Mouse (Mus musculus): ENCODE measurements around the gene Igsf3.

- TF ChIP-seq POLR2A (IDR thresholded peaks at IDR 0.05; ENCODE audit: insufficient read depth, low read depth, low read length) (no peak), EP300 (IDR thresholded peaks at IDR 0.05; ENCODE audit: insufficient read depth, low read depth, low read length) (no peak)
Measured at GRCm38 (mm10) chr3:101393103-101393644, 16.3 kb downstream of the Igsf3 start.

Measured in heart, adult 2 months (tissue).